Mouse (Mus musculus) gastrocnemius, postnatal 4 days (tissue): ENCODE measurements around the gene Tcta. TPM values are rescaled to one million over a fixed set of nuclear protein-coding genes. Genes with fewer than 3 reads are reported as not detected.
"Not testable (repeated sequence)": the region's sequence is repeated elsewhere in the genome, so short reads cannot be mapped to it uniquely, and the experiment has no call there.

Experiments
- DNase-seq, 2 experiments: peaks; one replicate each; pipeline ENCODE4 v3.0.0; 2021 to 2022; ENCODE audit warnings: low spot score in 2 of 2, mixed read lengths in 2 of 2
- total RNA-seq, 2 experiments: library from RNA; stranded (reverse); gene quantifications; 2 replicates each; pipeline ENCODE4 v1.2.3; 2021

The Tcta gene
- total RNA-seq, 2 experiments from 2014 or later = 24.7 to 33.9 TPM

- no peak for DNase-seq
Observed at GRCm38 (mm10) chr9:108318462-108318861, 12.5 kb upstream of the Tcta start.

GRCm38 (mm10) chr9:108317572-108317971, 11.6 kb upstream of the Tcta start:
- DNase-seq = no peak

GRCm38 (mm10) chr9:108308141-108308540, 2.2 kb upstream of the Tcta start:
- no peak for DNase-seq

- DNase-seq = no peak
Observed at GRCm38 (mm10) chr9:108307021-108307807, 1.3 kb upstream of the Tcta start.

GRCm38 (mm10) chr9:108306571-108306980, 616 bp upstream of the Tcta start:
- peak; percentile 77 to 88 for DNase-seq

- no peak for DNase-seq
Observed at GRCm38 (mm10) chr9:108305170-108305569, 790 bp downstream of the Tcta start.

- DNase-seq = no peak
Observed at GRCm38 (mm10) chr9:108304716-108305115, 1.2 kb downstream of the Tcta start.

GRCm38 (mm10) chr9:108301853-108302252, 4.1 kb downstream of the Tcta start:
- DNase-seq = no peak

- DNase-seq = no peak
Observed at GRCm38 (mm10) chr9:108296453-108297355, 9.3 kb downstream of the Tcta start, which contains the start of gene Amt. Gene Amt (plus strand): TSS chr9:108296853.

- DNase-seq = no peak
Observed at GRCm38 (mm10) chr9:108290773-108291172, 15.2 kb downstream of the Tcta start.

GRCm38 (mm10) chr9:108290016-108290750, 15.8 kb downstream of the Tcta start, which contains the start of gene Nicn1:
Gene Nicn1 (plus strand): TSS chr9:108290429.
- DNase-seq = peak; percentile 55 to 86

GRCm38 (mm10) chr9:108289347-108289746, 16.6 kb downstream of the Tcta start:
- no peak for DNase-seq

- not testable (repeated sequence) for DNase-seq
Observed at GRCm38 (mm10) chr9:108287526-108288238, 18.3 kb downstream of the Tcta start.

- DNase-seq = peak in 1 of 2 experiments; percentile 72
Observed at GRCm38 (mm10) chr9:108284410-108284809, 21.6 kb downstream of the Tcta start.

GRCm38 (mm10) chr9:108280071-108280828, 25.7 kb downstream of the Tcta start:
- DNase-seq = peak; percentile 70 to 90

- no peak for DNase-seq
Observed at GRCm38 (mm10) chr9:108278697-108279450, 27.1 kb downstream of the Tcta start.

GRCm38 (mm10) chr9:108275331-108275659, 30.7 kb downstream of the Tcta start:
- no peak for DNase-seq

- DNase-seq = peak in 1 of 2 experiments; percentile 57
Observed at GRCm38 (mm10) chr9:108274476-108275330, 31.3 kb downstream of the Tcta start.
